Mouse (Mus musculus) retina, postnatal 1 day (tissue): ENCODE measurements around the gene Nbea.
"Not testable (repeated sequence)": the region's sequence is repeated elsewhere in the genome, so short reads cannot be mapped to it uniquely, and the experiment has no call there.

Experiments
- DNase-seq: peaks from one replicate; pipeline ENCODE4 v3.0.0-alpha.2; 2012

Gene Nbea

GRCm38 (mm10) chr3:55651877-55652276, 531.6 kb downstream of the Nbea start:
- DNase-seq = no peak

GRCm38 (mm10) chr3:55649541-55649940, 534.0 kb downstream of the Nbea start:
- DNase-seq = peak; percentile 75

GRCm38 (mm10) chr3:55648299-55648698, 535.2 kb downstream of the Nbea start:
- peak; percentile 44 for DNase-seq

GRCm38 (mm10) chr3:55647176-55647575, 536.3 kb downstream of the Nbea start:
- DNase-seq = no peak

- DNase-seq = no peak
These were observed 537.1 kb downstream of the Nbea start for GRCm38 (mm10) chr3:55646437-55646836.

GRCm38 (mm10) chr3:55644035-55644618, 539.4 kb downstream of the Nbea start:
- DNase-seq = peak; percentile 74

- no peak for DNase-seq
These were observed 545.8 kb downstream of the Nbea start for GRCm38 (mm10) chr3:55637660-55638059.

GRCm38 (mm10) chr3:55635542-55636172, 547.8 kb downstream of the Nbea start:
- DNase-seq = no peak

GRCm38 (mm10) chr3:55627054-55627453, 556.4 kb downstream of the Nbea start:
- DNase-seq = no peak

GRCm38 (mm10) chr3:55621958-55622357, 561.5 kb downstream of the Nbea start:
- DNase-seq = not testable (repeated sequence)

GRCm38 (mm10) chr3:55618396-55618795, 565.1 kb downstream of the Nbea start:
- DNase-seq = no peak

- no peak for DNase-seq
These were observed 570.9 kb downstream of the Nbea start for GRCm38 (mm10) chr3:55612459-55613115.

- no peak for DNase-seq
These were observed 571.5 kb downstream of the Nbea start for GRCm38 (mm10) chr3:55612023-55612422.

- no peak for DNase-seq
These were observed 573.3 kb downstream of the Nbea start for GRCm38 (mm10) chr3:55610191-55610590.

- peak; percentile 31 for DNase-seq
These were observed 583.2 kb downstream of the Nbea start for GRCm38 (mm10) chr3:55600286-55600685.

GRCm38 (mm10) chr3:55599366-55600085, 584.0 kb downstream of the Nbea start:
- DNase-seq = no peak

GRCm38 (mm10) chr3:55598681-55599080, 584.8 kb downstream of the Nbea start:
- no peak for DNase-seq

GRCm38 (mm10) chr3:55593312-55593711, 590.2 kb downstream of the Nbea start:
- DNase-seq = no peak

- DNase-seq = no peak
These were observed 592.8 kb downstream of the Nbea start for GRCm38 (mm10) chr3:55590727-55591126.

GRCm38 (mm10) chr3:55590291-55590690, 593.2 kb downstream of the Nbea start:
- DNase-seq = no peak

GRCm38 (mm10) chr3:55589402-55589944, 594.0 kb downstream of the Nbea start:
- DNase-seq = no peak

- DNase-seq = peak; percentile 74
These were observed 595.2 kb downstream of the Nbea start for GRCm38 (mm10) chr3:55587972-55588946.
